Mouse (Mus musculus) testis, adult 2 months (tissue): ENCODE data around the gene Rbm8a.

Experiments used
- CTCF ChIP-seq: fragments of 200-500 bp; IDR thresholded peaks from 2 replicates; pipeline ENCODE4 v1.5.1; 2012; ENCODE audit warnings: low read depth, mild to moderate bottlenecking, inconsistent platforms, low read length, moderate library complexity; ENCODE audit not compliant: control insufficient read depth, insufficient read depth, insufficient replicate concordance
- POLR2A ChIP-seq: fragments of 200-500 bp; IDR thresholded peaks from 2 replicates; pipeline ENCODE4 v1.6.1; 2012; ENCODE audit warnings: low read depth, mild to moderate bottlenecking, inconsistent platforms, low read length, moderate library complexity; ENCODE audit not compliant: control insufficient read depth

DNA sequence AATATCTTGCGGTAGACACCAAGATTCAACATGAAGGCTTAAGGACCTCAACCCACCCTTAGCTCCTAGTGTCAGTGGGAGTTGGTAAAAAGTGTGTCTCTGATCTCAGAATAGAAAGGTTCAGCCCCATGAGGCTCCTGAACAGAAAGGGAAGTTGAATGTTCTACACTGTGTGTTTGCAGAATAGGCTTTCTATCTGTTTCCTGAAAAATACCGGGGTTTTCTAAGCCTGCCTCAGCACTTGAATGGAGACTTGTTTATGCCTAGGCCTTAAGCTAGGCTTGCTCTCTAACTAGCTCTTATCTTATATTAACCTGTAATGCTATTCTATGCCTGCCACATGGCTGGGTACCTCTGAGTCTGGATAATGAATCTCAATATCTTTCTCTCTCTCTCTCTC lies 31.2 kb downstream of the Rbm8a start:
- TF ChIP-seq CTCF, result no peak
- TF ChIP-seq POLR2A, result no peak
